Mouse (Mus musculus) thymus, adult 2 months (tissue): ENCODE data around the gene Gna11. TPM values are rescaled to one million over a fixed set of nuclear protein-coding genes. Genes with fewer than 3 reads are reported as not detected.

Source experiments
- DNase-seq: peaks from one replicate; pipeline ENCODE4 v3.0.0; 2021
- H3K27ac ChIP-seq: fragments of 200-500 bp; 2 replicates; pipeline ENCODE4 v1.5.1; 2012; ENCODE audit warnings: low read length, control low read depth; ENCODE audit not compliant: control insufficient read depth, insufficient read depth
- H3K27me3 ChIP-seq: fragments of 200-500 bp; 2 replicates; pipeline ENCODE4 v1.6.1; 2012; ENCODE audit warnings: mild to moderate bottlenecking, low read length, moderate library complexity, mixed read lengths; ENCODE audit not compliant: control insufficient read depth, insufficient read depth
- H3K36me3 ChIP-seq: fragments of 200-500 bp; 2 replicates; pipeline ENCODE4 v1.6.1; 2012; ENCODE audit warnings: mild to moderate bottlenecking, low read length, moderate library complexity; ENCODE audit not compliant: control insufficient read depth, insufficient read depth
- H3K4me1 ChIP-seq: fragments of 200-500 bp; replicated peaks from 2 replicates; pipeline ENCODE4 v1.6.1; 2012; ENCODE audit warnings: low read length; ENCODE audit not compliant: control insufficient read depth, insufficient read depth
- H3K4me3 ChIP-seq: fragments of 200-500 bp; 2 replicates; pipeline ENCODE4 v1.5.1; 2012; ENCODE audit warnings: mild to moderate bottlenecking, low read length, control low read depth, moderate library complexity; ENCODE audit not compliant: control insufficient read depth, insufficient read depth
- CTCF ChIP-seq: fragments of 200-500 bp; IDR thresholded peaks from 2 replicates; pipeline ENCODE4 v1.5.1; 2012; ENCODE audit warnings: mild to moderate bottlenecking, control low read depth, low read length, moderate library complexity, borderline replicate concordance; ENCODE audit not compliant: control insufficient read depth, poor library complexity, insufficient read depth; ENCODE audit errors: extremely low read depth
- POLR2A ChIP-seq: fragments of 200-500 bp; IDR thresholded peaks from 2 replicates; pipeline ENCODE4 v1.6.1; 2012; ENCODE audit warnings: mild to moderate bottlenecking, low read length, control low read depth, moderate library complexity; ENCODE audit not compliant: control insufficient read depth, poor library complexity, insufficient read depth; ENCODE audit errors: extremely low read depth
- WGBS: fragments of 180-500 bp; shearing (Covaris S2); methylation state at CpG from one replicate; pipeline ENCODE4 v1.1.7; 2018; 5-methylcytosine and 5-hydroxymethylcytosine counted together
- polyA plus RNA-seq: library from polyadenylated mRNA; depleted of rRNA; stranded (reverse); fragments of >200 nt; gene quantifications from 2 replicates; pipeline ENCODE4 v1.2.3, GENCODE M21; 2012; rRNA removed

Gna11 gene
- polyA plus RNA-seq, 1 experiment = 81.0 TPM

GRCm38 (mm10) chr10:81483983-81484382, 61.0 kb downstream of the Gna11 start:
- Histone ChIP-seq H3K27ac (no peak overlapping the region), H3K27me3 (peaks cover 5% of the 10 kb centered on the region; the same call in 1 of the 2 replicates), H3K36me3 (peaks cover 15% of the 10 kb centered on the region), H3K4me1 (0 out of 2 replicates have a peak, but pooled peaks cover 8% of the 10 kb centered on the region), H3K4me3 (no peak overlapping the region)
- peak; percentile 50 for DNase-seq
- TF ChIP-seq CTCF (peak; percentile 73; the same call in 1 of the 2 replicates), POLR2A (no peak)
- 21% methylated on average over 9 of the region's 9 CpGs for WGBS

- DNase-seq = peak; percentile 66
- Histone ChIP-seq H3K4me3 (peak within 1 kb of the TSS; percentile 41), H3K27me3 (peaks cover 5% of the 10 kb centered on the region; the same call in 1 of the 2 replicates), H3K27ac (no peak within 1 kb of the TSS), H3K36me3 (peaks cover 4% of the 10 kb centered on the region), H3K4me1 (0 out of 2 replicates have a peak, but pooled peaks cover 8% of the 10 kb centered on the region)
- 1% methylated on average over 35 of the region's 36 CpGs for WGBS
- peak; percentile 98 for TF ChIP-seq CTCF
- TF ChIP-seq POLR2A = no peak
These were observed 62.5 kb downstream of the Gna11 start, which contains the start of gene Celf5 for GRCm38 (mm10) chr10:81482533-81482889. TSS of gene Celf5 (minus strand) at chr10:81482709.

GRCm38 (mm10) chr10:81481605-81482532, 63.1 kb downstream of the Gna11 start:
- DNase-seq = no peak
- Histone ChIP-seq H3K27ac (no peak overlapping the region), H3K4me3 (peak overlapping the region; percentile 41), H3K36me3 (0 out of 2 replicates have a peak, but pooled peaks cover under 1% of the 10 kb centered on the region), H3K4me1 (peaks cover 8% of the 10 kb centered on the region; the same call in 1 of the 2 replicates), H3K27me3 (peaks cover 5% of the 10 kb centered on the region; the same call in 1 of the 2 replicates)
- WGBS = 11% methylated on average over 35 of the region's 35 CpGs
- no peak for TF ChIP-seq CTCF
- no peak for TF ChIP-seq POLR2A

Other genes with a start within 250 kb of the Gna11 start
- gene Cactin, start 224.1 kb downstream of the Gna11 start, polyA plus RNA-seq = 89.3 and 89.6 TPM in 2 replicates
- gene Tbxa2r, start 216.5 kb downstream of the Gna11 start, polyA plus RNA-seq = 310 and 312 TPM in 2 replicates
- gene Gipc3, start 201.9 kb downstream of the Gna11 start, polyA plus RNA-seq = 0.70 and 0.82 TPM in 2 replicates
- gene Hmg20b, start 194.7 kb downstream of the Gna11 start, polyA plus RNA-seq = 199 and 209 TPM in 2 replicates
- gene Mfsd12, start 187.7 kb downstream of the Gna11 start, polyA plus RNA-seq = 65.3 and 85.5 TPM in 2 replicates
- gene 4930404N11Rik, start 179.4 kb downstream of the Gna11 start, polyA plus RNA-seq = 12.7 TPM in 2 replicates
- 181 and 201 TPM in 2 replicates for gene Fzr1, start 166.7 kb downstream of the Gna11 start, polyA plus RNA-seq
- gene Dohh, start 160.8 kb downstream of the Gna11 start, polyA plus RNA-seq = 119 and 123 TPM in 2 replicates
- 4.1 and 5.3 TPM in 2 replicates for gene Gm48551, start 160.7 kb downstream of the Gna11 start, polyA plus RNA-seq
- 7.5 and 8.4 TPM in 2 replicates for gene Gm48552, start 156.2 kb downstream of the Gna11 start, polyA plus RNA-seq
- 49.7 and 51.1 TPM in 2 replicates for gene Smim24, start 152.1 kb downstream of the Gna11 start, polyA plus RNA-seq
- gene Nfic, start 89.6 kb downstream of the Gna11 start, polyA plus RNA-seq = 26.3 and 26.7 TPM in 2 replicates
- 4.3 and 5.1 TPM in 2 replicates for gene Celf5, start 62.5 kb downstream of the Gna11 start, polyA plus RNA-seq
- 332 and 337 TPM in 2 replicates for gene Ncln, start 48.8 kb downstream of the Gna11 start, polyA plus RNA-seq
- gene S1pr4, start 45.1 kb downstream of the Gna11 start, polyA plus RNA-seq = 84.3 and 87.2 TPM in 2 replicates
- gene Gna15, start 21.0 kb downstream of the Gna11 start, polyA plus RNA-seq = 9.5 and 10.6 TPM in 2 replicates
- 3,110 and 3,125 TPM in 2 replicates for gene Aes, start 14.3 kb upstream of the Gna11 start, polyA plus RNA-seq
- 100 and 115 TPM in 2 replicates for gene Tle2, start 29.4 kb upstream of the Gna11 start, polyA plus RNA-seq
- 22.5 and 28.8 TPM in 2 replicates for gene Tle6, start 55.9 kb upstream of the Gna11 start, polyA plus RNA-seq
- gene BC025920, start 61.1 kb upstream of the Gna11 start, polyA plus RNA-seq = 2.8 and 3.3 TPM in 2 replicates
- 81.9 and 84.7 TPM in 2 replicates for gene Sirt6, start 82.6 kb upstream of the Gna11 start, polyA plus RNA-seq
- 16.3 and 19.1 TPM in 2 replicates for gene Ankrd24, start 83.3 kb upstream of the Gna11 start, polyA plus RNA-seq
- 0.75 and 0.94 TPM in 2 replicates for gene Gm10778, start 103.9 kb upstream of the Gna11 start, polyA plus RNA-seq
- gene Zfp433, start 159.6 kb upstream of the Gna11 start, polyA plus RNA-seq = 1.4 and 1.8 TPM in 2 replicates
- gene Gm3055, start 226.0 kb upstream of the Gna11 start, polyA plus RNA-seq = 0.22 and 0.24 TPM in 2 replicates